Mouse (Mus musculus) embryonic facial prominence, embryonic 15.5 days (tissue): ENCODE data around the gene Htra1. TPM values are rescaled to one million over a fixed set of nuclear protein-coding genes. Genes with fewer than 3 reads are reported as not detected.
A peak's percentile ranks its signal among the peaks of the same experiment; 100 is the strongest.

Experiments
- ATAC-seq: fragments of 200-750 bp; cut with Nextera tagmentation; 2 replicates; pipeline ENCODE4 v1.8.0; 2017; ENCODE audit warnings: low read depth, moderate TSS enrichment; ENCODE audit not compliant: insufficient number of reproducible peaks, low FRiP score, low TSS enrichment
- H3K27ac ChIP-seq: fragments of 300-500 bp; sonication (generic); replicated peaks from 2 replicates; pipeline ENCODE4 v1.5.1; 2015; ENCODE audit warnings: mild to moderate bottlenecking, inconsistent platforms
- H3K27me3 ChIP-seq: fragments of 300-500 bp; sonication (generic); 2 replicates; pipeline ENCODE4 v1.6.1; 2015; ENCODE audit warnings: inconsistent platforms
- H3K36me3 ChIP-seq: fragments of 300-500 bp; sonication (generic); 2 replicates; pipeline ENCODE4 v1.6.1; 2015; ENCODE audit warnings: mild to moderate bottlenecking, inconsistent platforms
- H3K4me1 ChIP-seq: fragments of 300-500 bp; sonication (generic); 2 replicates; pipeline ENCODE4 v1.6.1; 2015; ENCODE audit warnings: inconsistent platforms
- H3K4me2 ChIP-seq: fragments of 300-500 bp; sonication (generic); replicated peaks from 2 replicates; pipeline ENCODE4 v1.6.1; 2015; ENCODE audit warnings: mild to moderate bottlenecking, inconsistent platforms
- H3K4me3 ChIP-seq: fragments of 300-500 bp; sonication (generic); replicated peaks from 2 replicates; pipeline ENCODE4 v1.5.1; 2015; ENCODE audit warnings: mild to moderate bottlenecking, inconsistent platforms
- H3K9ac ChIP-seq: fragments of 300-500 bp; sonication (generic); 2 replicates; pipeline ENCODE4 v1.6.1; 2015; ENCODE audit warnings: inconsistent platforms
- H3K9me3 ChIP-seq: fragments of 300-500 bp; sonication (generic); replicated peaks from 2 replicates; pipeline ENCODE4 v1.6.1; 2016; ENCODE audit warnings: inconsistent platforms
- WGBS: fragments of 180-500 bp; shearing (Covaris S2); methylation state at CpG from one replicate; pipeline ENCODE4 v1.1.7; 2015; 5-methylcytosine and 5-hydroxymethylcytosine counted together
- polyA plus RNA-seq: library from polyadenylated mRNA; unstranded; fragments of >200 nt; fragmentation: Nextera tagmentation; extraction: Ambion mirVana; gene quantifications from 2 replicates; pipeline ENCODE4 v1.2.1, GENCODE M21; 2015

Gene Htra1
- polyA plus RNA-seq, 1 experiment from 2014 or later, result 116 TPM

DNA sequence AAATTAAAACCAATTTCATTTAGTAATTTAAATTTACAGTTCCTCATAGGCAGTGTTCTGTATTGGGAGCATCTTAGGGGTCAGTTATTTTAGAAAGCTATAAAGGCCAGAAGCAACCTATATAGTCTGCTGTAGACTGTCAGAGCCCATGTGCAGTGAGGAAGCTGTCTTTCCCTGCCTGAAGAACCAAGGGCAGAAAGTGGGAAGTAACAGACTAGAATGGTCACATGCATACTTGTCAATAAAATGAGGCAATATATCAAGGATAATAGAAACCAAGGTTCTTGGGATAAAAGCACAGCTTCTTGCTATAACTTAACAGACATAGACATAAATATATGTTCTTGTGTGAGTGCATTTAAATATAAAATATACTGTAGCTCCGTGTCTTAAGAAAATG lies 33.0 kb upstream of the Htra1 start:
- no peaks in the 10 kb centered on the region for H3K4me1 ChIP-seq
- H3K4me2 ChIP-seq, result no peak overlapping the region
- WGBS, result 96% methylated on average over 1 of the region's 1 CpGs
- no peaks in the 10 kb centered on the region for H3K27me3 ChIP-seq
- H3K9me3 ChIP-seq, result no peaks in the 10 kb centered on the region
- no peak overlapping the region for H3K27ac ChIP-seq
- no peak overlapping the region for H3K9ac ChIP-seq
- no peak for ATAC-seq
- H3K36me3 ChIP-seq, result peaks cover 42% of the 10 kb centered on the region
- no peak overlapping the region for H3K4me3 ChIP-seq

DNA sequence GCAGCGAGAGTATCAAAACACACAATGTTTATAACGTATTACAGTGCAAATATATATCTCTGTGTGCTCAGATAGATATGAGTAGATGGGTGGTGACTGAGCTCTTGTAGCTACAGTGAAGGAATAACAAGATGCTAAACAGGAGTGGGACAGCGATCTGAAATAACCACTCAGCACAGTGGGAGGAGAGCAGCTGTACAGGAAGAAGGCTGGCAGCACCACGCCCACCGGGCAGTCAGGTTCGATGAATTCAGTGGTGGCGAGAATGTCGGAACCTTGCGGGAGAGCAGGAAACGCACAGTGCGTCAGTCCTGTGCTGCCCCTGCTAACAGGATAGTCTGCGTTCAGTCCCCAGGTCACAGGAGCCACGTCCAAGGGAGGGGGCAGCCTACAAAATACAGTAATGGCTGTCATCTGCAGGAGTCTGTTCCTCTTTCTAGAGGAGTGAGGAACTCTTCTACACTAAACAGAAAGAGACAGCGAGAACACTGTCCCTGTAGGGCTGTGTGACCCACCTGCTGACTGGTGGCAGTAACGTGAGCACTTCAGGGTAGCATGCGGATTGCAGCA lies 32.3 kb upstream of the Htra1 start:
- no peak overlapping the region for H3K9ac ChIP-seq
- H3K4me2 ChIP-seq, result no peak overlapping the region
- no peaks in the 10 kb centered on the region for H3K9me3 ChIP-seq
- peaks cover 37% of the 10 kb centered on the region for H3K36me3 ChIP-seq
- no peaks in the 10 kb centered on the region for H3K4me1 ChIP-seq
- 79% methylated on average over 16 of the region's 16 CpGs for WGBS
- no peak for ATAC-seq
- no peak overlapping the region for H3K27ac ChIP-seq
- H3K27me3 ChIP-seq, result no peaks in the 10 kb centered on the region
- no peak overlapping the region for H3K4me3 ChIP-seq

- H3K4me1 ChIP-seq, result no peaks in the 10 kb centered on the region
- no peak overlapping the region for H3K9ac ChIP-seq
- no peaks in the 10 kb centered on the region for H3K9me3 ChIP-seq
- H3K4me2 ChIP-seq, result no peak overlapping the region
- ATAC-seq, result no peak
- no peak overlapping the region for H3K4me3 ChIP-seq
- no peaks in the 10 kb centered on the region for H3K27me3 ChIP-seq
- WGBS, result 86% methylated on average over 13 of the region's 13 CpGs
- peaks cover 39% of the 10 kb centered on the region for H3K36me3 ChIP-seq
- no peak overlapping the region for H3K27ac ChIP-seq
These were observed 31.1 kb upstream of the Htra1 start for GRCm38 (mm10) chr7:130904571-130905365.

DNA sequence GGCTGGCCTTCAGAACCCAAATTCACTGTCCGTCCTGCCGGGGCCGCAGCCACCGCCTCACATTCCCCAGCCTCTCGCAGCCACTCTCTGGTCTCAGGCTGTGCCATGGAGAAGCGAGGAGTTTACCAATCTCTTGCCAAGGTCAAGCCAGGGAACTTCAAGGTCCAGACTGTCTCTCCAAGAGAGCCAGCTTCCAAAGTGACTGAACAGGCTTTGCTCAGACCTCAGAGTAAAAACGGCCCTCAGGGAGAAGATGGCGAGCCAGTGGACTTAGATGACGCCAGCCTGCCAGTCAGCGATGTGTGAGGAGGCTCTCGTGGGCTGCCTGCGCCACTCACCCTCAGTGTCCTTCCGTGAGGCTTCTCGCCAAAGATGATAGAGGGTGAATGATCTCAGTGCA lies 25.1 kb upstream of the Htra1 start:
- Histone ChIP-seq H3K36me3 (peaks cover 40% of the 10 kb centered on the region), H3K27ac (no peak overlapping the region), H3K4me3 (no peak overlapping the region), H3K27me3 (no peaks in the 10 kb centered on the region), H3K4me2 (no peak overlapping the region), H3K4me1 (no peaks in the 10 kb centered on the region), H3K9ac (no peak overlapping the region), H3K9me3 (no peaks in the 10 kb centered on the region)
- WGBS, result 92% methylated on average over 14 of the region's 14 CpGs
- ATAC-seq, result no peak

GRCm38 (mm10) chr7:130914693-130915363 lies 21.1 kb upstream of the Htra1 start:
- Histone ChIP-seq H3K9ac (no peak overlapping the region), H3K27ac (no peak overlapping the region), H3K4me3 (no peak overlapping the region), H3K4me1 (no peaks in the 10 kb centered on the region), H3K4me2 (no peak overlapping the region), H3K9me3 (no peaks in the 10 kb centered on the region), H3K36me3 (peaks cover 22% of the 10 kb centered on the region; the same call in 1 of the 2 replicates), H3K27me3 (no peaks in the 10 kb centered on the region)
- ATAC-seq, result no peak
- WGBS, result 46% methylated on average over 5 of the region's 5 CpGs

DNA sequence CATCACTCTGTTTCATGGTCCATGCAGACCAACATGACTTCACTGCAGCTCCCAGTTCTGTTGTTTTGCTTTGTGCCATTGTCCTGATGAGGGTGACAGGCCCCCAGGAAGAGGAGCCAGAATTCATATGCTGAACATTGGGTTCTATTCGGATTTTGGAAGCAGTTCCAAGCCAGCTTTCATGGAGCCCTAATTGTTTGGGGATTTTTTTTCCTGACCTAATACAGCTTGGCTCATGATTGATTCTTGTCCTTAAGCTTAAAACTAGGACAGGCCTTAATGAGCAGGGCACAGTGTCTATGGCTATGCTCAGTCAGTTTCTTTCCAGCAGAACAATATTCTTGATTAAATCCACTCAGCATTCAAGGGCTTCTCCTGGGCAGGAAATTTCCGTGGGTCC lies 17.7 kb upstream of the Htra1 start:
- Histone ChIP-seq H3K9ac (no peak overlapping the region), H3K4me2 (no peak overlapping the region), H3K36me3 (peaks cover 4% of the 10 kb centered on the region; the same call in 1 of the 2 replicates), H3K9me3 (no peaks in the 10 kb centered on the region), H3K27ac (no peak overlapping the region), H3K27me3 (no peaks in the 10 kb centered on the region), H3K4me3 (no peak overlapping the region), H3K4me1 (no peaks in the 10 kb centered on the region)
- WGBS, result 54% methylated on average over 2 of the region's 2 CpGs
- no peak for ATAC-seq

- whole genome bisulfite sequencing, result 62% methylated on average over 13 of the region's 13 CpGs
- Histone ChIP-seq H3K36me3 (no peaks in the 10 kb centered on the region), H3K27ac (no peak overlapping the region), H3K27me3 (no peaks in the 10 kb centered on the region), H3K9ac (no peak overlapping the region), H3K4me1 (no peaks in the 10 kb centered on the region), H3K4me2 (no peak overlapping the region), H3K4me3 (no peak overlapping the region), H3K9me3 (no peaks in the 10 kb centered on the region)
- ATAC-seq, result no peak; the same call in 1 of the 2 replicates
These were observed 12.8 kb upstream of the Htra1 start for GRCm38 (mm10) chr7:130922981-130923731.

- Histone ChIP-seq H3K9ac (no peak overlapping the region), H3K36me3 (no peaks in the 10 kb centered on the region), H3K27ac (no peak overlapping the region), H3K4me3 (no peak overlapping the region), H3K9me3 (no peaks in the 10 kb centered on the region), H3K4me1 (peaks cover 4% of the 10 kb centered on the region), H3K27me3 (peaks cover 21% of the 10 kb centered on the region), H3K4me2 (no peak overlapping the region)
- no peak for ATAC-seq
- 62% methylated on average over 3 of the region's 3 CpGs for WGBS
These were observed 5.5 kb upstream of the Htra1 start for GRCm38 (mm10) chr7:130930401-130930800.

GRCm38 (mm10) chr7:130932921-130933320 lies 3.0 kb upstream of the Htra1 start:
- H3K4me1 ChIP-seq, result peaks cover 27% of the 10 kb centered on the region
- H3K36me3 ChIP-seq, result no peaks in the 10 kb centered on the region
- no peak overlapping the region for H3K4me3 ChIP-seq
- H3K4me2 ChIP-seq, result no peak overlapping the region
- WGBS, result 75% methylated on average over 9 of the region's 9 CpGs
- no peak overlapping the region for H3K9ac ChIP-seq
- no peak overlapping the region for H3K27ac ChIP-seq
- H3K9me3 ChIP-seq, result no peaks in the 10 kb centered on the region
- H3K27me3 ChIP-seq, result peaks cover 39% of the 10 kb centered on the region
- no peak for ATAC-seq

GRCm38 (mm10) chr7:130934654-130935053 lies 1.3 kb upstream of the Htra1 start:
- Histone ChIP-seq H3K4me1 (peaks cover 27% of the 10 kb centered on the region), H3K36me3 (no peaks in the 10 kb centered on the region), H3K9ac (no peak overlapping the region), H3K27me3 (peaks cover 53% of the 10 kb centered on the region), H3K4me2 (no peak overlapping the region), H3K27ac (no peak overlapping the region), H3K4me3 (no peak overlapping the region), H3K9me3 (no peaks in the 10 kb centered on the region)
- WGBS, result 85% methylated on average over 4 of the region's 4 CpGs
- no peak for ATAC-seq

DNA sequence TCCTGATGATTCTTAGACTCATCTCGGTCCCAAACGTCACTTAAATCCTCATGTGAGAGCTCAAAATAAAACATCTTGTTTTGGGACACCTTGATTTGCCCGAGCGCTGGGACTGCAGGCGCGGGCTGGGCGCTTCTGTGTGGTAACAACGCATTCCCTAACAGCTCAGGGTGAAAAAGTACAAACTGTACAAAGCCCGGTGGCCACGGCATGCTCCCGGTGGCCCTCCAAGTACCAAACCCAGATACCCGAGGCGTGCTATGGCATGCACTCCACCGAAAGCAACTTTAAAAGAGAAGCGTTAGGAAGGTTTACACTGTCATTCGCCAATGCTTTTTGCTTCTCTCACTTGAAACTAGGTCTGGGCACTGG lies 504 bp upstream of the Htra1 start:
- Histone ChIP-seq H3K36me3 (no peaks in the 10 kb centered on the region), H3K4me2 (peak overlapping the region; percentile 92), H3K9me3 (no peaks in the 10 kb centered on the region), H3K4me1 (peaks cover 27% of the 10 kb centered on the region), H3K27me3 (peaks cover 53% of the 10 kb centered on the region), H3K9ac (0 out of 2 replicates have a peak overlapping the region, but pooled peaks have one; percentile 47), H3K27ac (no peak overlapping the region), H3K4me3 (peak overlapping the region; percentile 57)
- ATAC-seq, result no peak
- WGBS, result 6% methylated on average over 16 of the region's 16 CpGs
